Mouse (Mus musculus) ES-E14 (cell line): ENCODE data around the gene 4930539E08Rik. TPM values are rescaled to one million over a fixed set of nuclear protein-coding genes. Genes with fewer than 3 reads are reported as not detected.

Experiments
- DNase-seq: peaks from one replicate; pipeline ENCODE4 v3.0.0-alpha.2; 2013; ENCODE audit warnings: low read depth, low spot score
- H3K27ac ChIP-seq: 2 replicates; pipeline ENCODE4 v1.5.1; 2012; ENCODE audit warnings: low read depth, mild to moderate bottlenecking, low read length, moderate library complexity, mixed read lengths; ENCODE audit not compliant: poor library complexity, insufficient read depth, severe bottlenecking
- H3K36me3 ChIP-seq: 2 replicates; pipeline ENCODE4 v1.6.1; 2012; ENCODE audit warnings: mild to moderate bottlenecking, low read length, moderate library complexity, mixed read lengths; ENCODE audit not compliant: control insufficient read depth, poor library complexity, insufficient read depth, severe bottlenecking
- H3K4me1 ChIP-seq, 2 experiments: fragments of 150-350 bp in 1 of 2; sonication (generic) in 1 of 2; 2 replicates each; pipeline ENCODE4 v1.6.1; 2012; ENCODE audit warnings: low read length in 2 of 2, mild to moderate bottlenecking in 1 of 2, mixed read lengths in 1 of 2; ENCODE audit not compliant: control insufficient read depth in 2 of 2, insufficient read depth in 2 of 2, poor library complexity in 1 of 2
- H3K4me3 ChIP-seq, 2 experiments: fragments of 150-350 bp in 1 of 2; sonication (generic) in 1 of 2; 2 replicates each; pipeline ENCODE4 v1.5.1; 2012; ENCODE audit warnings: low read length in 2 of 2, low read depth in 1 of 2, mild to moderate bottlenecking in 1 of 2, mixed read lengths in 1 of 2; ENCODE audit not compliant: insufficient read depth in 1 of 2, poor library complexity in 1 of 2, severe bottlenecking in 1 of 2
- H3K9ac ChIP-seq: 2 replicates; pipeline ENCODE4 v1.6.1; 2012; ENCODE audit warnings: low read depth, mild to moderate bottlenecking, low read length, mixed read lengths; ENCODE audit not compliant: poor library complexity, insufficient read depth, severe bottlenecking
- H3K9me3 ChIP-seq: fragments of 150-350 bp; sonication (generic); 2 replicates; pipeline ENCODE4 v1.6.1; 2012; ENCODE audit warnings: low read depth, mild to moderate bottlenecking, low read length; ENCODE audit not compliant: control insufficient read depth, insufficient read depth
- CHD2 ChIP-seq: IDR thresholded peaks from 2 replicates; pipeline ENCODE4 v1.6.1; 2014; ENCODE audit warnings: mild to moderate bottlenecking, low read depth, low read length, inconsistent platforms
- HCFC1 ChIP-seq: IDR thresholded peaks from 2 replicates; pipeline ENCODE4 v1.6.1; 2012; ENCODE audit warnings: low read length, inconsistent platforms, borderline replicate concordance; ENCODE audit not compliant: insufficient read depth
- MAFK ChIP-seq: IDR thresholded peaks from 2 replicates; pipeline ENCODE4 v1.6.1; 2014; ENCODE audit warnings: mild to moderate bottlenecking, low read depth, low read length, inconsistent platforms; ENCODE audit not compliant: insufficient read depth
- ZC3H11A ChIP-seq: IDR thresholded peaks from 2 replicates; pipeline ENCODE4 v1.6.1; 2012; ENCODE audit warnings: low read depth, mild to moderate bottlenecking, inconsistent platforms, low read length, borderline replicate concordance
- ZNF384 ChIP-seq: IDR thresholded peaks from 2 replicates; pipeline ENCODE4 v1.6.1; 2012; ENCODE audit warnings: low read depth, low read length, inconsistent platforms
- in situ Hi-C, 2 experiments: fragments of 600-800 bp; cut with MboI; formaldehyde crosslinking; loops; one replicate each; pipeline ENCODE4 v1.15.1; 2025; ENCODE audit warnings: low sequenced_read_pairs in 2 of 2, inconsistent platforms in 1 of 2; ENCODE audit not compliant: unreplicated experiment in 2 of 2
- total RNA-seq: library from RNA; depleted of rRNA; stranded (reverse); fragments of 300-350 nt; gene quantifications from 2 replicates; pipeline ENCODE4 v1.2.3, GENCODE M21; 2012

4930539E08Rik gene
- total RNA-seq, 1 experiment: 1.2 TPM

DNA sequence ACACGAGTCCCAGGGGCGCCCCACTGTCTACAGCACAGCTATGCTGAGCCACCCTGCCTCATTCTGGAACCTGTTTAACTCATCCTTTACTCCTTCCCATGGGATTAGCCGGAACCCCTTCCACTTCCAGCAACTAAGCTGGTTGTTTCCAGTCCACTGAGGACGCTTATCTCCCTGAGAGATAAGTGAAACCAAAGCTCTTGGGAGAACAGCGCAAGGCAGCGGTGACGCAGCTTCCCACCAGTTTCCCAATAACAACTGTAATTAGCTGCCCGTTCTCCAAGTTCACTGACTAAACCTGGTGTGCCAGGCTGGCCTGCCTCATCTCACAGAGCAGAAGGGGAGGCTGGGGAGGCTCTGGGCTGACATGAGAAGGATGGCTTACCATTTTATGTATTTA lies 6.0 kb upstream of the 4930539E08Rik start:
- Histone ChIP-seq H3K9ac (no peak overlapping the region), H3K27ac (no peak overlapping the region), H3K36me3 (no peaks in the 10 kb centered on the region), H3K4me3 (no peak overlapping the region), H3K4me1 (peaks cover 0 to 4% of the 10 kb centered on the region in 2 experiments; a peak in 2 of 4 replicates), H3K9me3 (no peaks in the 10 kb centered on the region)
- no peak for DNase-seq
- TF ChIP-seq CHD2: no peak
- TF ChIP-seq HCFC1: no peak
- TF ChIP-seq ZNF384: no peak
- TF ChIP-seq MAFK: no peak
- no peak for TF ChIP-seq ZC3H11A
- in situ Hi-C loops: no loop called here

DNA sequence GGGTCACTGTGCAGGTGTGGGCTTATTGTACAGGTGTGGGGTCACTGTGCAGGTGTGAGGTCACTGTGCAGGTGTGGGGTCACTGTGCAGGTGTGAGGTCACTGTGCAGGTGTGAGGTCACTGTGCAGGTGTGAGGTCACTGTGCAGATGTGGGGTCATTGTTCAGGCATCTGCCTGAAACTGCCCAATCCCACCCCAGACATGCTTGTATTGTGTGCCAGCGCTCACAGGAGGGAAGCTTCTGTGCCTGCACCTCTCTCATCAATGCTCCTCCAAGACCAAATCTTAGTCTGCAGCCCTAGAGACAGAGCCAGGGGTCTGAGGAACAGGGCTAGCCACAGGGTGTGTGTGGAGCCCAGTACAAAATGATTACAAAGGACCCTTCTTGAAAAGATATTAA lies 1.4 kb upstream of the 4930539E08Rik start:
- TF ChIP-seq MAFK: no peak
- no peak for TF ChIP-seq CHD2
- no peak for TF ChIP-seq ZC3H11A
- no peak for TF ChIP-seq HCFC1
- no peak for TF ChIP-seq ZNF384
- Histone ChIP-seq H3K9ac (no peak overlapping the region), H3K4me3 (no peak overlapping the region), H3K9me3 (no peaks in the 10 kb centered on the region), H3K27ac (no peak overlapping the region), H3K36me3 (no peaks in the 10 kb centered on the region), H3K4me1 (peaks cover 0 to 4% of the 10 kb centered on the region in 2 experiments; a peak in 1 of 4 replicates)
- DNase-seq: no peak
- in situ Hi-C loops: no loop called here

DNA sequence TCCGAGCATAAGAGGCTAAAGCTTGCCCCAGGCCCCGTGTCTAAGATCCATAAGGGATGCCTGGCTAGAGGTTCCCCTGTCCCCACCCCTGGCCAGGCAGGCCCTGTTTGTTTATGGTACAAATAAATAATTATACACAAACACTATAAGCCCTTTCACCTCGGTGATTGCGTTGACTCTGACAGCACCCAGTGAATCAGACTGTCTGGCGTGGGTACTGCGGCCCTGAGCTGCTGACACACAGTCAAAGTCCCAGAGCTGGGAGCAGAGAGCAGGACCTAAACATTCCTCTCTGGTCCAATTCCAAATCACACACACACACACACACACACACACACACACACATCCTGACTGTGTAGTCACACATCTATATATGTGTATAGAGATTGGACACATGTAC lies 1.2 kb downstream of the 4930539E08Rik start:
- no peak for DNase-seq
- H3K9me3 ChIP-seq: no peaks in the 10 kb centered on the region
- no peak overlapping the region for H3K4me3 ChIP-seq
- no peak overlapping the region for H3K27ac ChIP-seq
- no peaks in the 10 kb centered on the region for H3K36me3 ChIP-seq
- H3K9ac ChIP-seq: no peak overlapping the region
- peaks cover 0 to 8% of the 10 kb centered on the region in 2 experiments; a peak in 1 of 4 replicates for H3K4me1 ChIP-seq
- TF ChIP-seq ZNF384: no peak
- no peak for TF ChIP-seq CHD2
- no peak for TF ChIP-seq ZC3H11A
- no peak for TF ChIP-seq HCFC1
- in situ Hi-C loops: no loop called here

DNA sequence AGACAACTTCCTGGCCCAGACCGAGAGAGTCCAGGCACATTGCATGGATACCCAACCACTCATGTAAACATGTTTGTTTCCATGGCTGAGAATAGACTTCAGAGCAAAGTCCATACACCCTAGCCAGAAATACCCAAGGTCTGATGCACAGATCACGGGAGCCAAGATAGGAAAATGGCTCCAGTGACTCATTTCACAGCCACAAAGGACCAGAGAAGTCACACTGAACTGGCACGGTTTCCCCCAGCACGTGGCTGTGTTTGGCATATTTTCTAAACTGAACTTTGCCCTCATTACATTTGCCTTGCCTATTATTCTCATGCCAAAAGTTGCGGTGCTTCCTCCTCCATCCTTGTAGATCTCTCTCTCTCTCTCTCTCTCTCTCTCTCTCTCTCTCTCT lies 1.9 kb downstream of the 4930539E08Rik start:
- no peaks in the 10 kb centered on the region for H3K36me3 ChIP-seq
- peaks cover 0 to 15% of the 10 kb centered on the region in 2 experiments; a peak in 1 of 4 replicates for H3K4me1 ChIP-seq
- H3K27ac ChIP-seq: no peak overlapping the region
- TF ChIP-seq MAFK (no peak), CHD2 (no peak)
- DNase-seq: no peak
- in situ Hi-C loops: no loop called here
- no peak overlapping the region for H3K4me3 ChIP-seq
- H3K9ac ChIP-seq: no peak overlapping the region
- H3K9me3 ChIP-seq: no peaks in the 10 kb centered on the region

DNA sequence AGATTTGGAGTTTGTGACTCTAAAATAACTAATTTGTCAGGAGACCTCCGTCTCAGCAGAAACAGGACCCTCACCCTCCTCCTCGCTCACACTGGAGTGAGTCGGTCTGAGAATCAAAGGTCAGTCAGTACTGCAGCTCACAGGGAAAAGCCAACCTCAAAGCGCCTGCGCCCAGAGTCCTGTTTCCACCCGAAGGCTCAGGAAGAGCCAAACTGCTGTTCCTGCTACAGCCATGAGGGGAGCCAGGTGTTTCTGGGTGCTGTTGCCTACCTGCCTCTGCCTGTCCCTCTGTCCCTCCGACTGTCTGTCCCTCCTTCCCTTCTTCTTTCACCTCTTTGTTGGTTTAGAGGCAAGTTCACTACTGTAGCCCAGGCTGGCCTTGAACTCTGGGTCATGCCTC lies 5.0 kb downstream of the 4930539E08Rik start:
- peak overlapping the region; percentile 30; the same call in 1 of the 2 replicates for H3K9ac ChIP-seq
- H3K9me3 ChIP-seq: no peaks in the 10 kb centered on the region
- no peak for DNase-seq
- peak overlapping the region; percentile 39 to 58; a peak in 2 of 4 replicates for H3K4me3 ChIP-seq
- in situ Hi-C loops: no loop called here
- H3K36me3 ChIP-seq: no peaks in the 10 kb centered on the region
- H3K27ac ChIP-seq: no peak overlapping the region
- no peak for TF ChIP-seq CHD2
- TF ChIP-seq ZNF384: no peak
- no peak for TF ChIP-seq MAFK
- TF ChIP-seq ZC3H11A: no peak
- no peak for TF ChIP-seq HCFC1
- H3K4me1 ChIP-seq: peaks cover 0 to 15% of the 10 kb centered on the region in 2 experiments; a peak in 1 of 4 replicates
